Mouse (Mus musculus) ES-CJ7 (cell line): Measurements from ENCODE around the gene Erg.

Experiments used
- DNase-seq: peaks from one replicate; pipeline ENCODE4 v3.0.0; 2011; ENCODE audit warnings: low read depth, low spot score

Gene Erg

DNA sequence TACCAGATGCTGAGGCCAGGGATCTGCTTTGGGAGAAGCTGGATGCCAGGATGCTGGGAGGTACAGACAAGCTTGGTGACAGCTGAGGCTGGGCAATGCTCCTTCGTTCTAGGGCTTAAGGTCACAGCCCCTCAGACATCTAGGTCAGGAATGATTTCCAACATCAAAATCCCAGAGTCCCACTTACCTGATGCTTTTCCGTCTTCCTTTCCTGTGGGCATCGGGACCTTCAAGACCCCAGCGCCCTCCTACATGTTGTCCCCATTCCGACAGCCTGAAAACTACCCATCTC lies at the start of gene Erg:
Erg (minus strand) TSS at position 283 of the 292 bp plus-strand sequence.
- no peak for DNase-seq

DNA sequence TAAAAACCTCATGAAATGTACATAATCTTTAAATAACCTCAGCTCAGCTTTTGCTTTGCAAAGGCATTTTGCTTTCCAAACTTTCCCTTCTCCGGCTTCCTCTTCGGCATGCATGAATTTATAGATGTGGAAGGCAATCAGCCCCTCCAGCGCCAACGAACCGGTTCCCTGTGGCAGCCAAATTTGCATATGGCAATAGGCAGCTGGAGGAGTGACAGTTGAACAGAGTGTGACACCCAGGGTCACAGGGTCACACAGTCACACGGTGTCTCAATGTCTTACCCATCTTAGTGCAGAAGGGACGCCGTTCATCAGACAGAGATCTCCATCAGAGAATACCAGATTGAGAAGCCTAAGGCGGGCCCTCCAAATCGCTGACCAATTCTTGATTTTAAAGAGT lies 45.4 kb upstream of the Erg start:
- no peak for DNase-seq

DNA sequence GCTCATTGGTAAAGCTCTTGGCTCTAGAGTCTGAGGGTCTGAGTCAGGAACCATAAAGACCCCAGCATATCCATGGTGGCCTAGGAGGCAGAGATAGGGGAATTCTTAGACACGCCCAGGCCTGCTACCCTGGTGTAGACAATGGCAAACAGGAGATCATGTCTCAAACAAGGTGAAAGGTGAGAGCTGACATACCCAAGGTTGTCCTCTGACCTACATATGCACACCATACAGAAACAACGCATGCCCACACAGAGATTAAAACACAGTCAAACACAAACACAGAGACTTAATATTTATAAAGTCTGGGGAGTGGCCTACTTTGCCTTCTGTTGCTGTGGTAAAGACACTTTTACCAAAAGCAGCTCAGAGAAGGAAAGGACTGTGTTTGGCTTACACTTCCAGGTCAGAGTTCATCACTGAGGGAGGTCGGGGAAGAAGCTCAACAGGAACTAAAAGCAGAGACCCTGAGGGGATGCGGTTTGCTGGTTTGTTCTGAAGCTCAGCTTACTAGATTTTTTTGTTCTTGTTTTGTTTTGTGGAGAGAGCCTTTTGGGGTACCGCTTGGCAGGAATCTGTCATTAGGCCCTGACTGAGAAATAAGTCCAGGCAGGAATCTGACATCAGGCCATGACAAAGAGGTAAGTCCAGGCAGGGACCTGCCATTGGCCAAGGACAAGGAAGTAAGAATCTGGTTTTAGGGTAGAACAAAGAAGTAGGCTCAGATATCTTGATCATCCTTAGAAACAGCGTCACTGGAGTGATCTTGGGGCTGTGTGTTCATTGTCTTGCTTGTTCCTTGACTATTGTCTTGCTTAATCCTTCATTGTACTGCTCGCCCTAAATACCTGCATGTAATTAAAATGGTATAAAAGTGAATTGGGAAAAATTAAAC lies 37.7 kb upstream of the Erg start:
- DNase-seq, result peak; percentile 28

DNA sequence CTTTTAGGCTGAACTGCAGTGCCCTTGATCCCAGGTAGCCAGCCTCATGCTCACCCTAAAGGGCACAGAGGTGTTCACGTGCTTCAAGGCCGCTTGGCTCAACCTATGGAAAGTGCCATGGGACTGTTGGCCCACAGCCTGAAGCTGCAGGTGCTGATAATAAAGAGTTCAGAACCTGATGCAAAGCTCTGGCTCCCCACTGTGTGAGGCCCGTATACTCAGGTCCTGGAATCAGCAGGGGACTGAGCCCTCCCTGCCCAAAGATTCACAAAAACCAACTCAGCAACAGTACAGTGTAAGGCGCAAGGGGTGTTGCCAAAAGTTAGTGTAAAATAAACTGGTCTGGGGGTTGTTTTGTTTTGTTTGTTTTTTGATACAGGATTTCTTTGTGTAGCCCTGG lies 36.7 kb upstream of the Erg start:
- DNase-seq, result peak; percentile 35

DNA sequence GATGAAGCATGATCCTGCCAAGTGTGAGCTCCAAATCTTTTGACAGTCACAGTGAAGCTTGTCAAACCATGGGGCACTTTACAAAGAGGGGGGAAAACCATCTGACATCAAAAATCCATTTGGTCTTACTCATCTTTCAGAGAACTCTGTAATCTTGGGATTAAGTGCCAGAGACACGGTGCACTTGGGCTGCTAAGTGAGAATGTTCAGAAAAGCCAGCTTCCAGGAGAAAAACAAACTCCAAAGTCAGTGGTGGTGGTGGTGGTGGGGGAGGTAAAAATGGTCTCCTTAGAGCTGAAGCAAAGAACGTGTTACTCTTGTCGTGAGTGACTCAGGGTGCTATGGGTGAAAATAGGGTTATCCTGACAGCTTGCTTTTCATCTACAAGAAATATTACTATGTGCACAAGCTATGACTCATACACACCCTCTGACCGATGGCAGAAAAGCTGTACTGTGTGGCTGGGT lies 33.5 kb upstream of the Erg start:
- DNase-seq, result no peak

DNA sequence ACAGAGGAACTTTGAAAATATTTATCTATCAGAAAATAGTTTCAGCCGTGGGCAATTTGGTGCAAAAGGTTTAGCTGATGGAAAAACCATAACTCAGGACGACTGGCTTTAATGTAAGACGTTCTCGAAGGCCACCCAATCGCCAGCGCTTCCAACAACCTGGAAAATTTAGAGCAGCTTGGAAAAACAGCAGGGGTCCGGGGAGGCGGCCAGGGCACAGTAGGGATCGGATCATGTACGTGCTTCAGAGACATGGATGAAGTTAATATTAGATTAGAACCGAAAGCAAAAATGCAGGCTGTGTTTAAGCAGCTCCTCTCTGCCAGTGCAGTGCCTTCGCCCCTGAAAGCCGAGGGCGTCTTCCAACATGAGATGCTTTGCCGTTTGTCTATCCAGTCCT lies 31.8 kb upstream of the Erg start:
- DNase-seq, result no peak

DNA sequence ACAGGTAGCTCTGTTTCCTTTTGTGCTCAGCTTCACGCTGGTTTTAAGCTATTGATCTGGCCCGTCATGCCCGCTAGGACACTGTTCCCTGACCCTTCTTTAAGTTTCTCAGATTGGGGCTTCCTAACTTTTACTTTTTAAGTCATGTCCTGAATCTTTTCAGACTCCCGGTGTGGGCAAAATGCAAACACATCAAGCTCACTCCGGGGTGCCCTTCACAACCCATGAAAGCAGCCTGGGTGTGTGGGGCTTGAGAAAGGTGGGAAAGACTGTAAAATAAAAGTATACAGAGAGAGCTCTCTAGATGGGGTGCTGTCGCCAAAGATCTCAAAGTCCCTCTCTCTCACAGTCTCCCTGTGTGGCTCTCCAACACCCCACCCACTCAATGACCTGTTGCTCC lies 31.3 kb upstream of the Erg start:
- DNase-seq, result peak; percentile 19

DNA sequence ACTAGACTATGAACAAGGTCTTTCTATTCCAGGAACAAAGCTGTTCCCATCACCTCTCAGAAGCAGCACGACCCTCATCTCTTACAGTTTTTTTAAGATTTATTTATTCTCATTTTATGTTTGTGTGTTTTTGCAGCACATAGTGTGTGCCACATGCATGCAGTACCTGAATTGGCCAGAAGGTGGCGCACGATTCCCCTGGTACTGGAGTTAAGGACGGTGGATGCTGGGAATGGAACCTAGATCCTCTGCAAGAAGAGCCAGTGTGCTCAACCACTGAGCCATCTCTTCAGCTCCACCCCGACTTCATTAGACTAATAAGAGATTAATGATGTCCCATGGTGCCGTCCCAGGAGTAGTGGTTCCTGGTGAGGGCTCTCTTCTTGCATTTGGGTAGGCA lies 29.2 kb upstream of the Erg start:
- peak; percentile 76 for DNase-seq

DNA sequence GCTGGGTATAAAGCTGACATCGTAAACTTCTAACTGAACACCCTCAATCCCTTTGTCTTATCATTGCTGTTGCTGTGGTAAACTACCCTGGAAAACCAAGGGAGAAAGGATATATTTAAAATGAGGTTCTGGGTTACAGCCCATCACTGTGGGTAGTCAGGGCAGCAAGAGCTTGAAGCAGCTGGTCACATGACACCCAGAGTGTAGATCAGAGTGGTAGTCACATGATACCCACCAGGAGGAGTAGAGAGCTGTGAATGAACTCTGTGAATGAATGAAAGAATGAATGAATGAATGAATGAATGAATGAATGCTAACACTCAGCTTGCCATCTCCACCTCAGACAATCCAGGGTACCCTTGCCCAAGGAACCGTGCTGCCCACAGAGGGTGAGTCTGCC lies 28.1 kb upstream of the Erg start:
- DNase-seq, result no peak

DNA sequence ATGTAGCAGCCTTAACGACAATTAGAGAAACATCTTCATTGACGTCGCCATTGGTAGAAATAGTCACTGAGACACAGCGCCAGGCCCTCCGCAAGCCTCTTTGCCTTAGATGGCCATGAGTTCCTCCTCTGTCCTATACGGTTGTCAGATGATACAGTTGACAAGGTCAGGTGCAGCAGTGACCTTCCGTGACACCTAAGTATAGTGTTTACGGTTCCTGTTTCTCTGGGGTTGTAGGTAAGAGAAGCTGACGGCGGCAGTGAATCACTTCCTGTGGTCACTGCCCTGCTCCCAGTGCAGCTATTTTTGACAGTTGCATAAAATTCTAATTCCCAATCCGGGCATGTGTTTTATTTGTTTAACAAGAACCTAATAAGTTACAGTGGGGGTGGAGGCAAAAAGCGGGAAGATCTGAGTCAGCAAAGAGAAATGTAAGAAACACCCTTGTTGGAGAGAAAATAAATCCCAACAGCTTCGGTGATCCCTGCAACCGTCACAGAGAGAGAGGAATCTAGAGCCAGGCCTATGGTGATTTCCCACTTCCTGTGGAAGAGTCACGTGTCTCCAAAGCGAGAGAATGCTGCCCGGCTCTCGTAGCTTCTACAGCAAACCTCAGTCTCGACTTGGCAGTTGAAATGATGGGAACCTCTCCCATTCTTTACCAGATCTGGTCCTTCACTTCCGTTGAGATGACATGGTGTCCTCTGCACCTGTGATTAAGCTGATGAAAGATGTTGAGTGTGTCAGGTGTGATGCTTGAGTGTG lies 25.8 kb upstream of the Erg start:
- no peak for DNase-seq

DNA sequence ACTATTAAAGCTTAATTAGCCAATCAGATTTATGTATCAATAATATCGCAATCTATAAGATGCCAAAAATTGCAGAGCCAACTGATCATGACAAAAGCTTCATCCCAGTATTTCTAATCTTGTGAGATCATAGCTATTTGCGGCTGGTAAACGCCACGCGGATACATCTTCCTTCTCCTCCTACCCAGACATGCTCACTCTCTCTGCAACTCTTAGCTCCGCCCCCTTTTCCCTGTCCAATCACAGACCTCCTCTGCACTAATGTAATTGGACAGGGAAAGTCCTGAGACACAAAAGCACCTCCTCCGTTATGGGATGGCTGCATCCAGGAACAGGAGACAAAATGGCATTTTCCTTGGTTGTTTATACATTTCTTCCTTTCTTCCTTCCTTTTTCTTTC lies 22.2 kb upstream of the Erg start:
- DNase-seq, result peak; percentile 61

DNA sequence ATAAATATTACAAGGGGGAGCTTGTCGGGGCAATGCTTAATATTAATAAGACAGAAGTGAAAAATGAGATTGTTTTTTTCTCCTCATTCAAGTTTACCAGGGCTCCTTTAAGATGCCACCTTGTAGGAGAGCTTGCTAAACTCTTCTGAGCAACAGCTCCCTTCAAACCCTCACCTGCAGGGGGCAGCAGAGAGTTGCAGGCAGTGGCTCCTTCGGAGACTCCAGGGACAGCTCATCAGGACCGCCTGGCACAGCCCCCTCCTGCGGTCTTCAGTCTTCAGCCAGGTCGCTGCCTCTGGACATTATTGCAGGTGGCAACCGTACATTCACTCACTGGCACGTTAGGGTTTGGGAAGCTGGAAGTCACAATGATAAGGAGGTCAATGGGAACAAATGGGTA lies 18.9 kb upstream of the Erg start:
- peak; percentile 71 for DNase-seq

DNA sequence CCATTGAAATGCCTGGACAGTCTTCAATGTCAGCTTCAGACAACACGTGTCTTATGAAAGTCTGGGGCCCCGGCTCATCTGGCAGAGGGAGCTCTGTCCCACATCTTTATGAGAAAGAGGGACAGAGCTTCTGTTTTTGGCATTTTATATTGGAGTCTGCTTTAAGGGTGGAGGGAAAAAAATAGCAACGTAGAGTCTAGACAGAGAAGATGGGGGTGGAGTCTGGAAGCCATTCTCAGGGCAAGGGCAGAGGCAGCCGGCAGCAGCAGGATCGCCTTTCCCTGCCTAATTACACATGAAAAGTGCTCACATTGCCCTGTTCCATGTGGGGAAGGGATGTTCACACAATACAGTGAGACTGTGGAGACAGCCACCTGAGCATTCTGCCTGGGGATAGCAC lies 16.1 kb upstream of the Erg start:
- DNase-seq, result no peak

DNA sequence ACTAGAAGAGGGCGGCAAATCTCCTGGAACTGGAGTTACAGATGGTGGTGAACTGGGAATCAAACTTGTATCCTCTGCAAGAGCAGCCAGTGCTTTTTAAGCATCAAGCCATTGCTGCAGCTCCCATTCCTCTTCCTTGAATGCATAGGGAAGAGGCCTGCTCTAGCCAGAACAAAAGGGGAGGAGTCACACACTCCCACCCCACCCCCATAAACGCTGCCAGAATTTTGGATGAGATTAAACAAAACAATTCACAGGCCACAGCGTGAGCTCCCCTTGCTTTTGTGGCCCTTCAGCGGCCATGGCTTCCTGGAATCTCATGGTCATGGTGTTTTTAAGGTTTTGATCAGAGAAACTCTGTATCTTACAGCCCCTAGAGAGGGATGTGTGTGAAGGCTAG lies 15.4 kb upstream of the Erg start:
- no peak for DNase-seq

DNA sequence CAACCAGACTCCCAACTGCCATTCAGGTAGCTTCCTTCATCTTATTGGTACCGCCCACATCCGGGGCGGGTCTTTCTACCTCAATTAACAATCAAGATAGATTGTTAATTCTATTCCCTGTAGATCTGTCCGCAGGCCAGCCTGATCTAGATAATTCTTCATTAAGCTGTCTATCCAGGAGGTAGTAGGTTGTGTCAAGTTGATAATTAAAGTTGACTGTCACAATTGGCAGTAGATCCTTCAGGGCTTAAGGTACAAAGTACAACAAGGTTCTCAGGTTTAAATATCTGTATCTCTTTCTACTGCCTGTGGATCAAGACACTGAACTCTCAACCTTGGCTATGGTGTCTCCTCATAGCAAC lies 14.8 kb upstream of the Erg start:
- DNase-seq, result no peak

DNA sequence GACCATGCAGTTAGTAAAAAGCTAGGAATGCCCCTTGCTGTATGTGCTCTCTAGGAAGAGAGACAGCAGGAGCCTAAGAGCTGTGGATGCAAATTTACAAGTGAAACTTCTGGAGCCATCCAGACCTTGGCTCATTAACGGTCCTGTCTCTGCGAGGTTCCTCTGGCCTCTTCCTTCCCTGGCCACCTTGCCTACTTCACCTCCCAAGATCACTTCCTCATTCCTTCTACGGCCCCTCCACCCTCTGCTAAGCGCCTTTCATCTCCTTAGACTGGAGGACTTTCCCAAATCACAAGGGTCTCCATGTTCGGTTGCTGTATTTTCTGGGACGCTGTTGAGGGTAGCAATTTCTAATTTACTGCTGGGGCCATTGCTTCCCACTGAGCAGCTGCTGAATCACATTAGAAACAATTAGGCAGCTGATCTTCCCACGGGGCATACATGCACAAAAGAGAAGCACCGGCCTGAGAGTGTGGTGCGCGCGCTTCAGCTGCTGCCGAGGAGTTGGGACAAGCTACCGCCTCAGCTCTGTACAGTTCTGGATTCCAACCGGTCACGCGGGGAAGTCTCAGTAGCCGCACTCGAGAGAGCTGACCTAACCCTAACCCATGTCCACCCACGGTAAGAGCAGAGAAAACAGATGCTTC lies 14.3 kb upstream of the Erg start:
- DNase-seq, result no peak

DNA sequence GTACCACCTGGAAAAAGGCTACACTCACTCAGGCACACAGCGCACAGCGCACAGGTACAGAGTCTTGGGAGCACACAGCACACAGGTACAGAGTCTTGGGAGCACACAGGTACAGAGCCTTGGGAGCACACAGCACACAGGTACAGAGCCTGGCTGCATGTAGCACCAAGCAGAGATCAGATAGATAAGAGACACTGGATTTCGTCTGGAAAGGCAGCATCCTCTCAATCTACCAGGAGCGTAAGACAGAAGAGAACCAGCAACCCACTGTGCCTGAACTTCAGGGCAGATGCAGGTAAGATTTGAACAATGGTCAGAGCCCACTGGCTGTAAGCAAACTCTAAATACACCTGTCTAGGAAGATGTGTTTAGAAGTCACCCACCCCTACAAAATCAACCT lies 12.5 kb upstream of the Erg start:
- no peak for DNase-seq

DNA sequence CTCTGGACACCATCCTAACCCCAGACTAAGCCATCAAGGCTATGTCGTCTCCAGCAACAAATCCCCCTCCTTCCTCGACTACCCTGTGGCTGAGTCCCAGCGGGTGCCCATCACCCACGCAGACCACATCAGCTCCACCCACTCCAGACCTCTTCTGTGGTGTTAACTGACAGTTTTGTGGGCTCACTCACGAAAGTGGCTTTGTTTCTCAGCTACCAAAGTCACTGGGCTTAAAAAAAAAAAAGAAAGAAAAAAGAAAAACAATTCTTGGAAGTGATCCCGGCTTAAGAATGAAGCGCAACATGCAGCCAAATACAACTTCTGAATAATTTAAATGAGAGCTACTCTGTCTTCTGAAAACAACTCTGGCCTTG lies 11.2 kb upstream of the Erg start:
- DNase-seq, result no peak

DNA sequence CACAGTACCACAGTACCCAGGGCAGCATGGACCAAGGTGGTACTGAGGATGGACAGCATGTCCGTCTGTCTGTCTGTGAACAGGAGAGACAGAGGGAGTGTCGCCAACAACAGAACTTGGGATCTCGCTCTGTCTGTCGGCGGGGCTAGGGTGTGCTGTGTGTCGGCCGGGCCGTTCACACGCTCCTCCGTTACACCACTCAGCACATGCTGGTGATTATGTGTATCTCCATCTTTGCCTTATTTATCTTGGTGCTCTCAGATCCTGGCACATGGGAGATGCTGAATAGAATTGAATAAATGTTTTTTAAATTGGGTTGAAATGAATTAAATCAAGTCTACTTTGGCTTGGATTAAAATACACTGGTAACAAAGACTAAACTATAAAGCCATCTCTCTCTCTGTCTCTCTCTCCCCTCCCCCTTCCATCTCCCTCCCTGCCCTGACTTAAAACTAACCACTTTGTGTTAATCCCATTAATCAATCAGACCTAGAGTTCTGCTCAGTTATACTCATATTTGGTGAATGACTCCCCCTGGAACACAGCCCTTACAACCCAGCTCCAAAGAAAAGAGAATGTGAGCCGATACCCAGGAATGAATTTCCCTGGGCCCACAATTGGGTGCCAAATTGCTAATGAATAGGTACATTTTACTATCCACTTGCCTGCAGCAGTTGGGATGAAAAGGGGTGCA lies 10.6 kb upstream of the Erg start:
- no peak for DNase-seq

DNA sequence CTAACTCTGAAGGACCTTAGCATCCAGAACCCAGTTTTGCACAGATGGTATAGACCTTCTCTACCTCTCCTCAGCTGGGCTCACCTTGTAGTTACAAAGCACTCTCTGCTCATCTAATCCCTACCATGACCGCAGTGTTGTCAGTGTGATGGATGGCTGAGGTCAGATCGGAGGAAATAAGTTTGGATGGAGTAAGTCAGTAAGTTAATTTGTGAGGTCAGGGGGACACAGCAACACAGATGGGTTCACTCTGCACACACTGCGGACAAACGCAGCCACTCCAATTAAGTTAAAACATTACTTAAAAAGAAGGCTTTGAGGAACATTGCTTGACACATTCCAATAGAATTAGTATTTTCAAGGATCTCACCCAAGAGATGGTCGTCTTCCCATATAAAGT lies 2.5 kb upstream of the Erg start:
- DNase-seq, result no peak

DNA sequence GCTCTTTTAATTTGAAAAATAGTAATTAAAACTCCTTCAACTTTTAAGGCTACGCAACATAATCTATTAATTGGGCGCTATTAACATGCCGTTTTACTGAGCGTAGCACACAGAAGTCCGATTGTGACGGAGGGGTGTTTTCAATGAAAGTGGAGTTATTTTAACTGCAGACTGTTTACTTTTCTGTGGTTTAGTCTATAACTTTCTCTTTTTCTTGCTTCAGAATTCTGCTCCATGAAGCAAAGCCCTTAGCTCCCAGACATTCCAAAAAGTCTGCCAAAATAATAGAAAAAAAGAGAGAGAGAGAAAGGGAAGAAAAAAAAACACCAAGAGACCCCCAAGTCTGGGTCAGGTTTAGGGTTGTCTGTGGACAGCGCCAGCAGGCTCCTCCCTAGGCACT lies 333 bp upstream of the Erg start:
- DNase-seq, result no peak
